ENCODE assay signal across 33 mouse cellular contexts in genomic region chr5:53023432-53023831, GRCm38 (mm10). TPM values are rescaled to one million over a fixed set of nuclear protein-coding genes. Genes with fewer than 3 reads are reported as not detected.
DNase-seq lines count a peak whose midpoint lies in the region; ATAC-seq and TF ChIP-seq lines count a peak whose summit lies in the region.
"Had no signal": no experiment of that assay in that cellular context is flagged by ENCODE, and none has a peak within 500 bp of the region (broad histone marks: within the 10 kb centered on the region; RNA-seq: fewer than 3 reads in every experiment).

No protein-coding gene starts in this region.

- peak overlapping the region; percentile 67 for H3K27ac ChIP-seq in kidney, adult 2 months (ENCODE audit: insufficient read depth, low read depth, low read length)
- H3K27ac ChIP-seq in kidney, embryonic 14.5 days (ENCODE audit: low read depth, low read length) = no peak overlapping the region
- H3K27ac ChIP-seq in liver, adult 2 months (replicated peaks; ENCODE audit: insufficient read depth, low read depth, low read length) = peak overlapping the region; percentile 54; the same call in 1 of the 2 replicates
- no peak overlapping the region for H3K27ac ChIP-seq in liver, embryonic 12.5 days
- H3K27ac ChIP-seq in intestine, postnatal 0 days (ENCODE audit: low read depth, low read length) = no peak overlapping the region
- H3K27ac ChIP-seq: embryonic facial prominence, embryonic 10.5 days; embryonic facial prominence, embryonic 13.5 days; forebrain, embryonic 12.5 days; gastrocnemius, adult 2 months; heart, adult 2 months; heart, embryonic 10.5 days; heart, embryonic 13.5 days; hindbrain, embryonic 14.5 days; hindbrain, postnatal 0 days had no signal

- ATAC-seq in kidney, embryonic 14.5 days (ENCODE audit: low FRiP score, low TSS enrichment) = no peak
- ATAC-seq in liver, embryonic 12.5 days = no peak
- ATAC-seq in intestine, postnatal 0 days = peak; percentile 50; the same call in 1 of the 2 replicates
- no peak for ATAC-seq in granulocyte monocyte progenitor cell, adult 5-6 weeks (replicated peaks; ENCODE audit: poor library complexity, severe bottlenecking)
- ATAC-seq: forebrain, postnatal 0 days; hindbrain, postnatal 0 days had no signal

- H3K9ac ChIP-seq in kidney, embryonic 14.5 days (ENCODE audit: low read depth, low read length) = no peak overlapping the region
- no peak overlapping the region for H3K9ac ChIP-seq in liver, adult 2 months (ENCODE audit: low read depth, low read length)
- no peak overlapping the region for H3K9ac ChIP-seq in liver, embryonic 12.5 days
- H3K9ac ChIP-seq in intestine, postnatal 0 days (ENCODE audit: low read depth, low read length) = no peak overlapping the region
- H3K9ac ChIP-seq: embryonic facial prominence, embryonic 13.5 days; forebrain, embryonic 12.5 days; forebrain, postnatal 0 days; heart, embryonic 13.5 days; hindbrain, embryonic 14.5 days had no signal

- H3K27me3 ChIP-seq in kidney, adult 2 months (replicated peaks; ENCODE audit: control insufficient read depth, insufficient read depth, low read length) = no peaks in the 10 kb centered on the region
- no peaks in the 10 kb centered on the region for H3K27me3 ChIP-seq in kidney, embryonic 14.5 days (ENCODE audit: control insufficient read depth, insufficient read depth, low read length)
- H3K27me3 ChIP-seq in liver, adult 2 months (ENCODE audit: control insufficient read depth, insufficient read depth, low read length) = no peaks in the 10 kb centered on the region
- no peaks in the 10 kb centered on the region for H3K27me3 ChIP-seq in liver, embryonic 12.5 days (replicated peaks)
- no peaks in the 10 kb centered on the region for H3K27me3 ChIP-seq in intestine, postnatal 0 days (replicated peaks; ENCODE audit: control insufficient read depth, insufficient read depth, low read length)
- H3K27me3 ChIP-seq: CH12.LX; embryonic facial prominence, embryonic 13.5 days; forebrain, embryonic 12.5 days; heart, embryonic 13.5 days had no signal

- TF ChIP-seq POLR2A in kidney, adult 2 months (IDR thresholded peaks at IDR 0.05; ENCODE audit: low read depth, low read length) = no peak
- no peak for TF ChIP-seq POLR2A in liver, adult 2 months (IDR thresholded peaks at IDR 0.05; ENCODE audit: extremely low read depth, insufficient read depth, low read length)

- peaks cover 15% of the 10 kb centered on the region; the same call in 1 of the 2 replicates for H3K4me1 ChIP-seq in kidney, adult 2 months (ENCODE audit: control insufficient read depth, insufficient read depth, low read length)
- no peaks in the 10 kb centered on the region for H3K4me1 ChIP-seq in kidney, embryonic 14.5 days (ENCODE audit: control insufficient read depth, insufficient read depth, low read length)
- peaks cover 11% of the 10 kb centered on the region for H3K4me1 ChIP-seq in liver, adult 2 months (ENCODE audit: control insufficient read depth, insufficient read depth, low read length)
- H3K4me1 ChIP-seq in liver, embryonic 12.5 days = no peaks in the 10 kb centered on the region
- no peaks in the 10 kb centered on the region; the same call in 1 of the 2 replicates for H3K4me1 ChIP-seq in intestine, postnatal 0 days (replicated peaks; ENCODE audit: control insufficient read depth, insufficient read depth, low read length)
- H3K4me1 ChIP-seq: embryonic facial prominence, embryonic 10.5 days; embryonic facial prominence, embryonic 13.5 days; heart, embryonic 13.5 days had no signal

- H3K9me3 ChIP-seq in kidney, embryonic 14.5 days (ENCODE audit: control insufficient read depth, low read length) = no peaks in the 10 kb centered on the region
- no peaks in the 10 kb centered on the region for H3K9me3 ChIP-seq in liver, embryonic 12.5 days (replicated peaks)
- H3K9me3 ChIP-seq in intestine, postnatal 0 days (ENCODE audit: control insufficient read depth) = no peaks in the 10 kb centered on the region
- H3K9me3 ChIP-seq: embryonic facial prominence, embryonic 10.5 days; embryonic facial prominence, embryonic 13.5 days; forebrain, embryonic 12.5 days; heart, embryonic 10.5 days; heart, embryonic 13.5 days had no signal

- peak; percentile 58 for DNase-seq in kidney, adult 2 months
- DNase-seq in liver, adult 2 months (ENCODE audit: extremely low read depth, low read depth, low spot score) = no peak
- DNase-seq in spleen, postnatal 36 days (ENCODE audit: low spot score in 2 of 2) = no peak
- DNase-seq: adrenal gland, adult 2 months; adrenal gland, postnatal 25 days; B cell, adult 2 months; cerebellum, adult 11-12 months; cerebellum, adult 8-10 months; cerebellum, postnatal 10 days; cerebellum, postnatal 36 days; embryo, embryonic 11 days; forebrain, postnatal 0 days; gastrocnemius, adult 2 months; gastrocnemius, postnatal 14 days; heart, adult 2 months; heart, postnatal 14 days; heart, postnatal 4 days had no signal

- H3K4me2 ChIP-seq in kidney, embryonic 14.5 days (replicated peaks; ENCODE audit: low read depth, low read length) = no peak overlapping the region
- no peak overlapping the region for H3K4me2 ChIP-seq in liver, embryonic 12.5 days
- H3K4me2 ChIP-seq in intestine, postnatal 0 days (replicated peaks; ENCODE audit: low read depth) = no peak overlapping the region
- H3K4me2 ChIP-seq: embryonic facial prominence, embryonic 13.5 days; forebrain, embryonic 12.5 days; heart, embryonic 13.5 days; hindbrain, embryonic 14.5 days had no signal

- 69% methylated on average over 2 of the region's 2 CpGs for WGBS in kidney, adult 2 months
- WGBS in kidney, embryonic 14.5 days = 72% methylated on average over 2 of the region's 2 CpGs
- WGBS in liver, adult 2 months = 95% methylated on average over 2 of the region's 2 CpGs
- 48% methylated on average over 2 of the region's 2 CpGs for WGBS in liver, embryonic 12.5 days (ENCODE audit: insufficient replicate concordance)
- 56% methylated on average over 2 of the region's 2 CpGs for WGBS in intestine, postnatal 0 days

- no peak overlapping the region for H3K4me3 ChIP-seq in kidney, adult 2 months (ENCODE audit: insufficient read depth, low read depth, low read length)
- no peak overlapping the region for H3K4me3 ChIP-seq in kidney, embryonic 14.5 days (ENCODE audit: low read length)
- H3K4me3 ChIP-seq in liver, adult 2 months (ENCODE audit: insufficient read depth, low read depth, low read length) = no peak overlapping the region
- no peak overlapping the region for H3K4me3 ChIP-seq in liver, embryonic 12.5 days
- no peak overlapping the region for H3K4me3 ChIP-seq in intestine, postnatal 0 days (ENCODE audit: low read depth, low read length)
- H3K4me3 ChIP-seq: embryonic facial prominence, embryonic 10.5 days; embryonic facial prominence, embryonic 13.5 days; erythroblast, embryonic 14.5 days; forebrain, embryonic 12.5 days; gastrocnemius, adult 2 months; heart, adult 2 months; heart, embryonic 10.5 days; heart, embryonic 13.5 days had no signal

- no peaks in the 10 kb centered on the region for H3K36me3 ChIP-seq in kidney, adult 2 months (ENCODE audit: control insufficient read depth, insufficient read depth, low read length)
- no peaks in the 10 kb centered on the region for H3K36me3 ChIP-seq in kidney, embryonic 14.5 days (ENCODE audit: control insufficient read depth, insufficient read depth, low read length)
- no peaks in the 10 kb centered on the region for H3K36me3 ChIP-seq in liver, adult 2 months (ENCODE audit: control insufficient read depth, insufficient read depth, low read length)
- no peaks in the 10 kb centered on the region for H3K36me3 ChIP-seq in liver, embryonic 12.5 days
- no peaks in the 10 kb centered on the region for H3K36me3 ChIP-seq in intestine, postnatal 0 days (ENCODE audit: control insufficient read depth, insufficient read depth)
- H3K36me3 ChIP-seq: embryonic facial prominence, embryonic 10.5 days; embryonic facial prominence, embryonic 13.5 days; forebrain, embryonic 12.5 days; G1E; heart, embryonic 10.5 days; heart, embryonic 13.5 days had no signal

- no peaks in the 10 kb centered on the region for H3K79me2 ChIP-seq in liver, adult 2 months (ENCODE audit: control insufficient read depth, insufficient read depth, low read length)

- TF ChIP-seq CTCF in kidney, adult 2 months (conservative IDR thresholded peaks at IDR 0.05; ENCODE audit: insufficient read depth, insufficient read length, low read depth, low read length) = no peak
- no peak for TF ChIP-seq CTCF in liver, adult 2 months (IDR thresholded peaks at IDR 0.05; ENCODE audit: low read depth, low read length)
- TF ChIP-seq CTCF in intestine, postnatal 0 days (IDR thresholded peaks at IDR 0.05; ENCODE audit: low read depth) = no peak

RNA-seq across cellular contexts. Expression of gene Slc34a2, which starts 14.4 kb away (rescaled TPM):
- 2.9 and 3.1 TPM in 2 replicates for polyA plus RNA-seq in kidney, adult 2 months (2012; rRNA removed)
- polyA plus RNA-seq in kidney, embryonic 14.5 days (2014; fragmentation: Nextera tagmentation; extraction: Ambion mirVana) = 0.09 TPM in 1 of 2 replicates, not detected in the other
- 0.18 and 0.27 TPM in 2 replicates for total RNA-seq in liver, adult 2 months (2014; rRNA removed)
- polyA plus RNA-seq in liver, adult 2 months (2012; rRNA removed) = 1.4 and 1.7 TPM in 2 replicates
- not detected in 2 replicates for polyA plus RNA-seq in liver, embryonic 12.5 days (2016; fragmentation: Nextera tagmentation; extraction: Ambion mirVana)
- polyA plus RNA-seq in intestine, postnatal 0 days (2015; fragmentation: Nextera tagmentation; extraction: Ambion mirVana) = 132 and 161 TPM in 2 replicates
- total RNA-seq in granulocyte monocyte progenitor cell, adult 5-6 weeks (2014; fragmentation: Nextera tagmentation) = not detected in 2 replicates
- total RNA-seq in granulocyte monocyte progenitor cell, adult 5-6 weeks (2017) = not detected in 2 replicates
- total RNA-seq: adrenal gland, postnatal 25 days; CH12.LX; gastrocnemius, adult 2 months; gastrocnemius, postnatal 14 days; heart, adult 2 months had no signal
- polyA plus RNA-seq: adrenal gland, adult 2 months; cortical plate, adult 2 months; erythroblast, embryonic 14.5 days; forebrain, embryonic 12.5 days; forebrain, postnatal 0 days; G1E; heart, embryonic 10.5 days; heart, embryonic 13.5 days; hindbrain, embryonic 11.5 days had no signal

Comparison
In these comparisons a context has a peak if more than half of its experiments do, and no peak if none do; other contexts are left out.
1. H3K27ac ChIP-seq: peak in kidney, adult 2 months (single experiment) and liver, adult 2 months (single experiment); none in kidney, embryonic 14.5 days (single experiment), liver, embryonic 12.5 days (single experiment) and intestine, postnatal 0 days (single experiment).
2. RNA of gene Slc34a2, which starts 14.4 kb away (polyA plus RNA-seq): 132 to 161 TPM in intestine, postnatal 0 days; 2.9 to 3.1 TPM in kidney, adult 2 months, 1.4 to 1.7 TPM in liver, adult 2 months, 0.09 TPM in kidney, embryonic 14.5 days and not detected in liver, embryonic 12.5 days; every median in the first group is over 10 times any median in the second.